Mouse (Mus musculus): ENCODE measurements around the gene Ncor2.

GRCm38 (mm10) chr5:124969790-124970189, 209.2 kb downstream of the Ncor2 start:
- TF ChIP-seq CTCF (IDR thresholded peaks at IDR 0.05; ENCODE audit: extremely low read depth, insufficient read length, insufficient replicate concordance, low read depth, low read length) (no peak), POLR2A (IDR thresholded peaks at IDR 0.05; ENCODE audit: low read depth, low read length) (no peak)
